Mouse (Mus musculus): ENCODE results near the gene Pias1. TPM values are rescaled to one million over a fixed set of nuclear protein-coding genes. Genes with fewer than 3 reads are reported as not detected.
"Not testable (repeated sequence)": the region's sequence is repeated elsewhere in the genome, so short reads cannot be mapped to it uniquely, and the experiment has no call there.

Pias1 gene
- total RNA-seq, 1 experiment = 12.7 TPM

DNA sequence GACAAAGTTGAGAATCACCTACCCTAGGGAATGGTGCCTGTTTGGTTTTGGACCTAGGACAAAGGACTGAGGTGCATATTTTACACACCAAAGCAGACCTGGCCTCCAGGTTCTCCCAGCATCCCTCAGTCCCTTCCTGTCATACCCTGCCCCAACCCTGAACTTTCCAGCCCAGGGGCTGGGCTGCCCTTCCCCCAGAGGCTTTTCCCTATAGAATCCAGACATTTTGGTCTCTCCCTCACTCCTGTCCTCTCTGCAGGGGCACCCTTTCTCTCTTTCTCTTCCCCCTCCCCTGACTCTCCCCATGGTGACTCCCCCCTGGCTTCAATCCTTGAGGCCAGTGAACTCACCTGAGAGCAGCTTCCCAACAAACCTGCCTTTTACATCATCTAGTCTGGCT lies 117.0 kb downstream of the Pias1 start:
- no peak for DNase-seq (ENCODE audit: low read depth, low spot score)
- H3K36me3 ChIP-seq (ENCODE audit: control insufficient read depth, insufficient read depth, low read length, poor library complexity, severe bottlenecking) = no peaks in the 10 kb centered on the region
- peak overlapping the region; percentile 30; the same call in 1 of the 2 replicates for H3K9ac ChIP-seq (ENCODE audit: insufficient read depth, low read depth, low read length, poor library complexity, severe bottlenecking)
- no peak overlapping the region for H3K4me3 ChIP-seq (ENCODE audit: insufficient read depth in 1 of 2, low read depth in 1 of 2, low read length in 2 of 2, poor library complexity in 1 of 2, severe bottlenecking in 1 of 2)
- H3K27ac ChIP-seq (ENCODE audit: insufficient read depth, low read depth, low read length, poor library complexity, severe bottlenecking) = peak overlapping the region; percentile 14
- in situ Hi-C loops (cut with MboI; ENCODE audit: low sequenced_read_pairs in 2 of 2, unreplicated experiment in 2 of 2) = no loop called here
- no peaks in the 10 kb centered on the region for H3K9me3 ChIP-seq (ENCODE audit: control insufficient read depth, insufficient read depth, low read depth, low read length)
- TF ChIP-seq HCFC1 (IDR thresholded peaks at IDR 0.05; ENCODE audit: borderline replicate concordance, insufficient read depth, low read length) = no peak
- TF ChIP-seq CHD2 (IDR thresholded peaks at IDR 0.05; ENCODE audit: low read depth, low read length) = no peak
- no peak for TF ChIP-seq ZC3H11A (IDR thresholded peaks at IDR 0.05; ENCODE audit: borderline replicate concordance, low read depth, low read length)
- TF ChIP-seq MAFK (IDR thresholded peaks at IDR 0.05; ENCODE audit: insufficient read depth, low read depth, low read length) = no peak
- H3K4me1 ChIP-seq (ENCODE audit: control insufficient read depth in 2 of 2, insufficient read depth in 2 of 2, low read length in 2 of 2, poor library complexity in 1 of 2) = peaks cover 4 to 23% of the 10 kb centered on the region in 2 experiments; a peak in 3 of 4 replicates

DNA sequence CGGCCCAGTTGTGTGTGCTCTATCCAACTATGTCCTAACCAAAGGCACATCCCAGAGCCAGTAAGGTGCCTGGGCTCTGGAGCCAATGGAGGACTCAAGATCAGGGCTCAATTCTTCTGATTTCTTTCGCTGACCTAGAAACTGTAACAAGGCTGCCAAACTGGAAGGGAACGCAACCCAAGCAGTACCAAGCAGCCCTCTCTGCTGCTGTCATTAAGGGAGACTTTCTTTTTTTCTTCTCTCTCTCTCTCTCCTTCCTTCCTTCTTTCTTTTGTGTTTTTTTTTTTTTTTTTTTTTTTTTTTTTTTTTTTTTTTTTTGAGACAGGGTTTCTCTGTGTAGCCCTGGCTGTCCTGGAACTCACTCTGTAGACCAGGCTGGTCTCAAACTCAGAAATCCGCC lies 118.5 kb downstream of the Pias1 start:
- in situ Hi-C loops (cut with MboI; ENCODE audit: low sequenced_read_pairs in 2 of 2, unreplicated experiment in 2 of 2); H3K36me3 ChIP-seq (ENCODE audit: control insufficient read depth, insufficient read depth, low read length, poor library complexity, severe bottlenecking); DNase-seq (ENCODE audit: low read depth, low spot score); H3K27ac ChIP-seq (ENCODE audit: insufficient read depth, low read depth, low read length, poor library complexity, severe bottlenecking); H3K4me3 ChIP-seq (ENCODE audit: insufficient read depth in 1 of 2, low read depth in 1 of 2, low read length in 2 of 2, poor library complexity in 1 of 2, severe bottlenecking in 1 of 2); H3K9ac ChIP-seq (ENCODE audit: insufficient read depth, low read depth, low read length, poor library complexity, severe bottlenecking); H3K9me3 ChIP-seq (ENCODE audit: control insufficient read depth, insufficient read depth, low read depth, low read length): not testable (repeated sequence)
- H3K4me1 ChIP-seq (ENCODE audit: control insufficient read depth in 2 of 2, insufficient read depth in 2 of 2, low read length in 2 of 2, poor library complexity in 1 of 2) = peaks cover 4 to 23% of the 10 kb centered on the region in 2 experiments; a peak in 3 of 4 replicates
- TF ChIP-seq ZNF384 (IDR thresholded peaks at IDR 0.05; ENCODE audit: low read depth, low read length) = peak; percentile 90

DNA sequence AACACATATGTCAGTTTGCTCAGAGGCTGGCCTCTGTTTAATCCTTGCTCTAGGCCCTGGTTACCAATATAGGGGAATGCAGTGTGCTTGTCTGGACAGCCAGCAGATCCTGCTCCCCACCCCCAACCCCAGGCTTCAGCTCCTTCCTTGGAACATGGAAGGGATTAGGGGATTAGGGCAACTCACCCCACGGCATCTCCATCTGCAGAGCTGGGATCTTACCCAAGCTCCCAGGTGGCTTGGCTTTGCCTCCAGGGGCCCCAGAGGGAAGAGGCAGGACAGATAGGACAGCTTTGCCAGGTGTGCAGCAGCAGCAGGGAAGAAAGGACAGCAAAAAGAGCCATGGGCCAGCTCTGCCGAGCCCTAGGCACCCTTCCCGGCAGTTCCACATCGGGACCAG lies 126.9 kb downstream of the Pias1 start:
- TF ChIP-seq HCFC1 (IDR thresholded peaks at IDR 0.05; ENCODE audit: borderline replicate concordance, insufficient read depth, low read length) (no peak), CHD2 (IDR thresholded peaks at IDR 0.05; ENCODE audit: low read depth, low read length) (no peak), ZNF384 (IDR thresholded peaks at IDR 0.05; ENCODE audit: low read depth, low read length) (no peak), MAFK (IDR thresholded peaks at IDR 0.05; ENCODE audit: insufficient read depth, low read depth, low read length) (no peak), ZC3H11A (IDR thresholded peaks at IDR 0.05; ENCODE audit: borderline replicate concordance, low read depth, low read length) (no peak)
- no peak overlapping the region for H3K9ac ChIP-seq (ENCODE audit: insufficient read depth, low read depth, low read length, poor library complexity, severe bottlenecking)
- peaks cover 5 to 6% of the 10 kb centered on the region in 2 experiments; a peak in 3 of 4 replicates for H3K4me1 ChIP-seq (ENCODE audit: control insufficient read depth in 2 of 2, insufficient read depth in 2 of 2, low read length in 2 of 2, poor library complexity in 1 of 2)
- DNase-seq (ENCODE audit: low read depth, low spot score) = no peak
- H3K4me3 ChIP-seq (ENCODE audit: insufficient read depth in 1 of 2, low read depth in 1 of 2, low read length in 2 of 2, poor library complexity in 1 of 2, severe bottlenecking in 1 of 2) = no peak overlapping the region
- H3K9me3 ChIP-seq (ENCODE audit: control insufficient read depth, insufficient read depth, low read depth, low read length) = no peaks in the 10 kb centered on the region
- no peak overlapping the region for H3K27ac ChIP-seq (ENCODE audit: insufficient read depth, low read depth, low read length, poor library complexity, severe bottlenecking)
- in situ Hi-C loops (cut with MboI; ENCODE audit: low sequenced_read_pairs in 2 of 2, unreplicated experiment in 2 of 2) = no loop called here
- no peaks in the 10 kb centered on the region for H3K36me3 ChIP-seq (ENCODE audit: control insufficient read depth, insufficient read depth, low read length, poor library complexity, severe bottlenecking)

DNA sequence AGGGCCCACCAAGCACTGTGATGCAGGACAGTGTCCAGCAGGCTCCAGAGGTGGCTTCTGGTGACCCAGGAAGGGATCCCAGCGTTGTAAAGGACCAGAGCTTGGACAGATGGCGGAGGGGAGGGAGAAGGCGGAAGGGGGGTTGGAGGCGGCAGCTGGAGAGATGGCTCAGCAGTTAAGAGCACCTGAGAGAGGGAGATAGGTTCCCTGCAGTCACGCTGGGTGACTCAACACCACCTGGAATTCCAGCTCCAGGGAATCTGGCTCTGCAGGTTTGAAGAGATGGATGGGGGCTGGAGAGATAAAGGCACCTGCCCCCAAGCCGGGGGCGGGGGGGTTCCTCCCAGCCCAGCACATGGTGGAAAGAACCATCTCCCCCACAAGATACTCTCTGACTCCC lies 127.6 kb downstream of the Pias1 start:
- H3K27ac ChIP-seq (ENCODE audit: insufficient read depth, low read depth, low read length, poor library complexity, severe bottlenecking); H3K4me3 ChIP-seq (ENCODE audit: insufficient read depth in 1 of 2, low read depth in 1 of 2, low read length in 2 of 2, poor library complexity in 1 of 2, severe bottlenecking in 1 of 2): not testable (repeated sequence)

DNA sequence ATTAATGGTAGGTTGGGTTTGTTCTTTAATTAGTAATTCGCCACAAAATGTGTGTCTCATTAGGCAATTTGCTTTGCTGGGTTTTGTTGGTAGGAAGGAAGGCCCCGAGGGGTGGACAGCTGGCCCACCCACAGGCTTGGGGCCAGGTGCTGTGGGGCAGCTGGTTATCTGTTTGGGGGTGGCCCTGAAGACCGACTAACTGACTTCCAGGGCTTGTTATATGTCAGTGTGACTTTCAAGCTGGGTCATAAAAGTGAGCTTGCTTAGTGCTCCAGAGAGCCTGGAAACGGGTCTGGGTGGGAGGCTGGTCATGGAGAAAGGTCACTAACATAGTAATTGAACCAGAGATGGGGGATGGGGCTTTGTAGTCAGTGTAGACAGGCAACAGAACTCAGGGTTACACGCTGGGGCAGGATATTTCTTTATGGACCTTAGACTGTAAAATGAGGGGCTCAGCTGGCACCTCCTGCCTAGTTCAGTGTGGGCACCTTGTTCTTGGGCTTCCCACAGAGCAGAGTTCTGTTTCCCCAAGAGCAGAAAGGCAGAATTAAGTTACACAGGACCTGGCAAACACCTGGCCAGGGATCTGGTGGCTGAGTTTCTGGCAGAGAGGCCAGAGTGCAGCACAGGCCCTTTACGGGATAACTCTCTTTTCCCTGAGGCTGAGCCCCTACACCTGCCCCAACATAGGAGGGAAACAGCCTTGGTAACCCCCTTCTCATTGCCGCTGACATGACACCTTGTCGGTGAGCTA lies 129.3 kb downstream of the Pias1 start:
- in situ Hi-C loops (cut with MboI; ENCODE audit: low sequenced_read_pairs in 2 of 2, unreplicated experiment in 2 of 2) = no loop called here

More for the DNA sequence above, 127.6 kb downstream of the Pias1 start:
- H3K9me3 ChIP-seq (ENCODE audit: control insufficient read depth, insufficient read depth, low read depth, low read length); in situ Hi-C loops (cut with MboI; ENCODE audit: low sequenced_read_pairs in 2 of 2, unreplicated experiment in 2 of 2); DNase-seq (ENCODE audit: low read depth, low spot score); H3K4me1 ChIP-seq (ENCODE audit: control insufficient read depth in 2 of 2, insufficient read depth in 2 of 2, low read length in 2 of 2, poor library complexity in 1 of 2); H3K9ac ChIP-seq (ENCODE audit: insufficient read depth, low read depth, low read length, poor library complexity, severe bottlenecking); H3K36me3 ChIP-seq (ENCODE audit: control insufficient read depth, insufficient read depth, low read length, poor library complexity, severe bottlenecking): not testable (repeated sequence)

More for the DNA sequence above, 129.3 kb downstream of the Pias1 start:
- H3K4me3 ChIP-seq (ENCODE audit: insufficient read depth in 1 of 2, low read depth in 1 of 2, low read length in 2 of 2, poor library complexity in 1 of 2, severe bottlenecking in 1 of 2) = no peak overlapping the region
- H3K27ac ChIP-seq (ENCODE audit: insufficient read depth, low read depth, low read length, poor library complexity, severe bottlenecking) = no peak overlapping the region
- no peak for TF ChIP-seq CHD2 (IDR thresholded peaks at IDR 0.05; ENCODE audit: low read depth, low read length)
- no peak for TF ChIP-seq MAFK (IDR thresholded peaks at IDR 0.05; ENCODE audit: insufficient read depth, low read depth, low read length)
- TF ChIP-seq ZNF384 (IDR thresholded peaks at IDR 0.05; ENCODE audit: low read depth, low read length) = no peak
- no peak for TF ChIP-seq HCFC1 (IDR thresholded peaks at IDR 0.05; ENCODE audit: borderline replicate concordance, insufficient read depth, low read length)
- no peak for TF ChIP-seq ZC3H11A (IDR thresholded peaks at IDR 0.05; ENCODE audit: borderline replicate concordance, low read depth, low read length)
- peaks cover 5 to 6% of the 10 kb centered on the region in 2 experiments; a peak in 3 of 4 replicates for H3K4me1 ChIP-seq (ENCODE audit: control insufficient read depth in 2 of 2, insufficient read depth in 2 of 2, low read length in 2 of 2, poor library complexity in 1 of 2)
- no peaks in the 10 kb centered on the region for H3K9me3 ChIP-seq (ENCODE audit: control insufficient read depth, insufficient read depth, low read depth, low read length)
- no peak overlapping the region for H3K9ac ChIP-seq (ENCODE audit: insufficient read depth, low read depth, low read length, poor library complexity, severe bottlenecking)
- DNase-seq (ENCODE audit: low read depth, low spot score) = no peak
- H3K36me3 ChIP-seq (ENCODE audit: control insufficient read depth, insufficient read depth, low read length, poor library complexity, severe bottlenecking) = no peaks in the 10 kb centered on the region
